Mouse (Mus musculus) central nervous system, embryonic 11.5 days (tissue): ENCODE results near the gene Speer4f2. TPM values are rescaled to one million over a fixed set of nuclear protein-coding genes. Genes with fewer than 3 reads are reported as not detected.

Source experiments
- polyA plus RNA-seq: library from polyadenylated mRNA; depleted of rRNA; stranded (reverse); fragments of >200 nt; gene quantifications from 2 replicates; pipeline ENCODE4 v1.2.3, GENCODE M21; 2012; rRNA removed

Gene Speer4f2
- not detected in 2 replicates for polyA plus RNA-seq

DNA sequence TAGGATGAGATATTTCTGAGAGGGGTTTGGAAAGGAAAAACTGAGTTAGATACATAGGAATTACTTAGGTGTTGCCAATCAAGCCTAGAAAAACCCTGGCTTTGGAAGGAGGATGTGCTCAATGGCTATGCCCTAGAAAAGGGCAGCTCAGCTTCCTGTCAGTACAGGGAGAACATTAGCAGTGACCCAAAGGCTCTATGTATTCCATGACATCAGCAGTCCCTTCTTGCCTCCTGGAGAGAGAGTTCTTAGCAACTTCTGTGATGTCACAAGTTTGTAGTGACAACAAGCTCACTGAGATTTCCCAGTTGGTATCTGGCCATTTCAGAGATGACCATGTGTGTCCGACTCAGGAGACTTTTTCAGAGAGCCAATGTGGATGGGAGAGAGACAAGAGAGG is at the start of gene Speer4f2:
Gene Speer4f2 (plus strand): TSS at position 301 of the 400 bp plus-strand sequence.

Other genes with a start within 250 kb of the Speer4f2 start
- not detected in 2 replicates for gene Speer4f1, start 102.9 kb downstream of the Speer4f2 start, polyA plus RNA-seq
- gene Sema3c, start 201.1 kb downstream of the Speer4f2 start, polyA plus RNA-seq = 7.8 and 11.4 TPM in 2 replicates